Mouse (Mus musculus) heart, postnatal 14 days (tissue): ENCODE results near the gene Csrp1. TPM values are rescaled to one million over a fixed set of nuclear protein-coding genes. Genes with fewer than 3 reads are reported as not detected.

Experiments used
- DNase-seq, 2 experiments: peaks; one replicate each; pipeline ENCODE4 v3.0.0; 2021 to 2022
- intact Hi-C: fragments of 180-260 bp; cut with DNase I; formaldehyde crosslinking; loops from one replicate; pipeline ENCODE4 v1.15.1; 2025
- total RNA-seq, 2 experiments: library from RNA; stranded (reverse); gene quantifications; 2 replicates each; pipeline ENCODE4 v1.2.3; 2021

Csrp1 gene
- total RNA-seq, 2 experiments from 2014 or later = 60.3 to 66.0 TPM

GRCm38 (mm10) chr1:135694181-135694580 lies 25.7 kb upstream of the Csrp1 start:
- intact Hi-C loops = no loop called here
- DNase-seq = no peak

GRCm38 (mm10) chr1:135697462-135697861 lies 22.4 kb upstream of the Csrp1 start:
- DNase-seq = no peak
- intact Hi-C loops = loop anchor here (5.0 kb wide), 1 partner anchor 525 kb away; no protein-coding TSS in a partner anchor

DNA sequence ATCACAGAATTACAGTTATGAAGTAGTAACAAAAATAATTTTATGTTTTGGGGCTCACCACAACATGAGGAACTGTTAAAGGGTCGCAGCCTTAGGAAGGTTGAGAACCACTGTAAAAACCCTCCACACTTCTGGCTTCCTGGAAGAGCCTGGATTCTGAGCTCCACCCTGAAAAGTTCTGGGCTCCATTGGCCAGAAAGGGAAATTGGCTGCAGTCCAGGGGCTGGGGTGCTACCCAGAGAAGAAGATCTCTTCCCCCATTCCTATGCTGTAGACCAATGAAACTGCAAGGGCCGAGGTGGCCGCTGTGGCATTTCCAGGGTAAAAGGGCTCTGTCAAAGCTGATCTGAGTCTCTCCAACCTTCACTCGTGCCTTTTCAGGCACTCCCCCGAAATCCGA lies 21.8 kb upstream of the Csrp1 start:
- peak; percentile 30 to 33 for DNase-seq
- intact Hi-C loops = loop anchor here (5.0 kb wide), 1 partner anchor 526 kb away; no protein-coding TSS in a partner anchor

GRCm38 (mm10) chr1:135698451-135698921 lies 21.4 kb upstream of the Csrp1 start:
- DNase-seq = no peak
- intact Hi-C loops = loop anchor here (5.0 kb wide), 1 partner anchor 526 kb away; no protein-coding TSS in a partner anchor

- intact Hi-C loops = loop anchor here (1.0 to 5.0 kb wide), 2 partner anchors 238 to 527 kb away; no protein-coding TSS in a partner anchor
- DNase-seq = peak; percentile 87 to 90
These were observed 20.7 kb upstream of the Csrp1 start for GRCm38 (mm10) chr1:135698996-135699705.

DNA sequence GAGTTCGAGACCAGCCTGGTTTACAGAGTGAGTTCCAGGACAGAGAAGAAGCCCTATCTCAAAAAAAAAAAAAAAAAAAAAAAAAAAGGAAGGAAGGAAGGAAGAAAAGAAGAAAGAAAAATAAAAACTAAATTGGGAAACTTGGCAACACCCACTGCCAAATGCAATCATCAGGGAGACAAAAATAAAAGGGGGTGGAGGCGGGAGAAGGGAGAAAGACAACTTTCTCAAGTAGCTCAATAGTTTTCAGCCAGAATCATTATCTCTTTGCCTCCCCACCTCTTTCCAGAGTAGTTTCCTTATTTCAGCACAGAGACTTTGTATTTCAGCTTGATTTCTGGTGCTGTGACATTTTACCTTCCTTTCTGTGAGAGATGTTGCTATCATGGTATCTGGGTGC lies 20.0 kb upstream of the Csrp1 start:
- intact Hi-C loops = loop anchor here (1.0 to 5.0 kb wide), 4 partner anchors 28 to 528 kb away; no protein-coding TSS in a partner anchor
- no peak for DNase-seq

- DNase-seq = peak; percentile 83 to 85
- intact Hi-C loops = loop anchor here (1.0 kb wide), 2 partner anchors 28 to 156 kb away; no protein-coding TSS in a partner anchor
These were observed 19.3 kb upstream of the Csrp1 start for GRCm38 (mm10) chr1:135700605-135701004.

- DNase-seq = no peak
- intact Hi-C loops = no loop called here
These were observed 18.5 kb upstream of the Csrp1 start for GRCm38 (mm10) chr1:135701314-135701713.

- intact Hi-C loops = no loop called here
- DNase-seq = no peak
These were observed 17.1 kb upstream of the Csrp1 start for GRCm38 (mm10) chr1:135702722-135703121.

DNA sequence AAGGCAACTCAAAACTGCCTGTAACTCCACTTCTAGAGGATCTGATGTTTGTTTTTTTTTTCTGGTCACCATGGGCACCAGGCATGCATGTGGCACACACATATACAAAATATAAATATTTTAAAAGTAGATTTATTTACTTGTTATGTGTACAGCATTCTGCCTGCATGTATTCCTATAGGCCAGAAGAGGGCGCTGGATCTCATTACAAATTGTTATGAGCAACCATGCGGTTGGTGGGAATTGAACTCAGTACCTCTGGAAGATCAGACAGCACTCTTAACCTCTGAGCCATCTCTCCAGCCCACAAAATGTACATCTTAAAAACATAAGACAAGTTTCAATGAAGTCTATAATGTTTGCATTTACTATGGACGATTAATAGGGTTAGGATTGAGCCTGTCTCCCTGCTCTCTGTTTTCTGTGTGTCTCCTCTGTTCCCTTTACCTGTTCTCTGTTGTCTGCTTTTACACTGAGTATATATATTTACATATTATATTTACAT lies 15.5 kb upstream of the Csrp1 start:
- no peak for DNase-seq
- intact Hi-C loops = no loop called here

DNA sequence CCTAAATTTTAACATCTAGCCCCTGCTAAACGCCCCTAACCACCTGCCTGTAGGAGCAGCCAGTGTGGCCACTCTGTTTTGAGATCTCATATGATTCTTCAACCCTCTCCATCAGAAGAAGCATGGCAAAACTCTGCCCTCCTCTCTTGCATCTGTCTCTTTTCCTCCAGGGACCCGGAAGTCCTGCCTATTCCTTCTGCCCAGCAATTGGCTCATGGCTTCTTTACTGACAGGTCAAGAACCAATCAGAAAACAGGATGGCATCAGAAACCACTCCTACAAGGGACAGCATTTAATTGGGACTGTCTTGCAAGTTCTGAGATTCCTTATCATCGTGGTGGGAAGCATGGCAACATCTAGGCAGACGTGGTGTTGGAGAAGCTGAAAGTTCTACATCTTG lies 11.5 kb upstream of the Csrp1 start:
- intact Hi-C loops = no loop called here
- no peak for DNase-seq

GRCm38 (mm10) chr1:135711126-135711525 lies 8.7 kb upstream of the Csrp1 start:
- intact Hi-C loops = no loop called here
- no peak for DNase-seq

DNA sequence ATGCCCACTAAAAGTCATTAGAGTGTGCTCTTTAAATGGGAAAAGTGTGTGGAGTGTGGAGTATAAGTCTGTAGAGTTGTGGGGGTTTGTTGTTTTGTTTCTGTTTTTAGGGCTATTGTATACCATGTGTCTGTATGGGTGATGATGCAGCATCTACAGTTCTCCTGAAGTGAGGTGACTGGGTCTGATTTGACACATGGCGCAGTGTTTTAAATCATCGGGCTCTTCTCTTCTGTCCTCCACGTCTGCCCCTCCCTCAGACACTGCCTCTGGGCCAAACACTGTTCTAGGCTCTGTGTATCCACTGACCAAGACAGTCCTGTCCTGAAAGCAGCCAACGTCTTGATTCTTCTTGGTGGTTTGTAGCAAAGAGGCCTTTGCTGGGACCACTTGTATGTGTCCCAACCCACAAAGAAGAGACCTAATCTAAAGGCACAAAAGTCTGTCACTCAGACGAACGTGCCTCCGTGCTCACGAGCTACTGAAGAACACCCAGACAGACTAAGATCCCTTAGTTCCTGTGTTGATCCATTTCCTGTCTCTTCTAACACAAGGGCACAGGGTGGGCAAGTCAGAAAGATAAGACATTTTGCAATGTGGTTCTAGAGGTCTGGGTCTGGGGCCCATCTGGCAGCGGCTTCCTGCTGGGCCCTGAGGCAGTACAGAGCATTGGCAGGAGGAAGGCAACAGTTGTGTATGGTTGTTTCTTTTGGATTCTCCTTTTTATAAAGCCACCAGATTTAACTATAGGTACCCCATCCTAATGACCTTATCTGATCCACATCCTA lies 5.6 kb upstream of the Csrp1 start:
- intact Hi-C loops = no loop called here
- DNase-seq = no peak

- DNase-seq = no peak
- intact Hi-C loops = no loop called here
These were observed 4.8 kb upstream of the Csrp1 start for GRCm38 (mm10) chr1:135714901-135715609.

- peak; percentile 69 to 84 for DNase-seq
- intact Hi-C loops = loop anchor here (1.0 kb wide), 2 partner anchors 34 to 62 kb away; no protein-coding TSS in a partner anchor
These were observed 375 bp upstream of the Csrp1 start for GRCm38 (mm10) chr1:135719486-135719885.

- intact Hi-C loops = no loop called here
These were observed 3.2 kb downstream of the Csrp1 start for GRCm38 (mm10) chr1:135723016-135723415.

GRCm38 (mm10) chr1:135724134-135724533 lies 4.3 kb downstream of the Csrp1 start:
- intact Hi-C loops = no loop called here
- no peak for DNase-seq

More at GRCm38 (mm10) chr1:135723016-135723415, 3.2 kb downstream of the Csrp1 start:
- DNase-seq = no peak

DNA sequence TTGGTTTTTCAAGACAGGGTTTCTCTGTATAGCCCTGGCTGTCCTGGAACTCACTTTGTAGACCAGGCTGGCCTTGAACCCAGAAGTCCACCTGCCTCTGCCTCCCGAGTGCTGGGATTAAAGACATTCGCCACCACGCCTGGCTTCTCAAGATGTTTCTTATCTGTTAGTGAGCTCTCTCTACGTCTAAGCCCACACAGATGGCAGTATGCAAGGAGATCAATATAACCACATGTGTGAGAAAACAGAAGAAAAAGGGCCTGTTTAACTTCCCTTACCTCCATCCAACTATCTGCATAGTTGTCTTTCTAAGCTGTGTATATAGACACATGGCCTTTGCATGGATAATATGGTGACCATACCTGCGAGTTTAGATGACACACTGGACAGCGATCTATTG lies 5.5 kb downstream of the Csrp1 start:
- intact Hi-C loops = no loop called here
- no peak for DNase-seq

DNA sequence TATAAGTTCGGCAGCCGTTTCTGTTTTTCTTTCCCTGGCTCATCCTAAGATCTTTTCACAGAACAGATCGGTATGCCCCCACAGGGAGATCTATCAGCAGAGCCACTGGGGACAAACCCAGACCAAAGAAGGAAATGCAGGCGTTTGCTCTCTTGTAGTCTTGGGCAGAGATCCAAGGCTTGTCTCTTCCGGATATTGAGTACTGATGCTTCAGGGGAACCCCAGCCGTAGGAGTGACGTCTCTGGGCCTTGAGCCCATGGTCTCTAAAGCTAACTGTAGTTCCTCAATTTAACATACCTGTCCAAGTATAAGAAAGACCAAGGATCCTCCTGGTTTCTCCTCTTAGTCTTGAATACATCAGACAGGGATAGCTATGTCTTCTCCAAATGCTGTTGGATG lies 6.1 kb downstream of the Csrp1 start:
- peak; percentile 34 to 57 for DNase-seq
- intact Hi-C loops = no loop called here

DNA sequence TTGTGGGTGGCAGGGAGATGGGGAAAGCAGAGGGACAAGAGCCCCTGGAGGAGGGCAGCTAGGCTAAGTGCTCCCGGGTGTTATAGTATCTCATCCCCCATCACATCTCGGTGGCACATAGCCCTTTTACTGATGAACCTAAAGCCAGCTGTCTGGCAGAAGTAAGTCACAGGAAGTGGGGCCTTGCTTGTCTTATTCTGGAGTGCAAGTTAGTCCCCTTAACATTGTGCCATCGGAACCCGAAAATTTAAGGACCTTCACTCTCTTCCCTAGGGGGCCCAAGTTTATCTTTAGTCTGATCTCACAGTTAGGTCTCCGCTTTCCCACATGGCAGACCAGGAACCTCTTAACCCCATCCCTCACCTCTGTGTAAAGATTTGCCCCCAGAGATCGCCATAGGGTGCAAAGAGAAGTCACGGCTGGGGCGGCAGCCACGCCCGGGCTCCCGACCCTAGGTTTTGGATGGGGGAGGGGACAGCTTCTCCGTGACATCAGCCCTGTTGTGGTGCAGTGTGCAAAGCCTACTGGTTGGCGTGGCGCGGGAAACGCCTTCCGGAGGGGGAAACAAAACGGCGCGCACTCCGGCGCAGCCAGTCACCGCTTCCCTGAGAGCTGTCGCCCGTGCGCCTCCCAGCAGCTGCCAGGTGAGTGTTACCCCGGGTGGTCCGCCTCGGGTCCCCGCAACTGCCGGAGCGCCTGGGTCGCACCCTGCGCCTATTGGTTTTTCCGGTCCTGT lies 8.9 kb downstream of the Csrp1 start:
- intact Hi-C loops = no loop called here

More for the DNA sequence above, 8.9 kb downstream of the Csrp1 start:
- peak; percentile 89 to 92 for DNase-seq
